Mouse (Mus musculus) heart, postnatal 14 days (tissue): ENCODE data around the gene 1700102P08Rik. TPM values are rescaled to one million over a fixed set of nuclear protein-coding genes. Genes with fewer than 3 reads are reported as not detected.

Source experiments
- DNase-seq, 2 experiments: peaks; one replicate each; pipeline ENCODE4 v3.0.0; 2021 to 2022
- intact Hi-C: fragments of 180-260 bp; cut with DNase I; formaldehyde crosslinking; loops from one replicate; pipeline ENCODE4 v1.15.1; 2025
- total RNA-seq, 2 experiments: library from RNA; stranded (reverse); gene quantifications; 2 replicates each; pipeline ENCODE4 v1.2.3; 2021

Gene 1700102P08Rik
- total RNA-seq, 2 experiments from 2014 or later = 0.67 to 0.90 TPM

- intact Hi-C loops = no loop called here
- no peak for DNase-seq
Observed at GRCm38 (mm10) chr9:108455747-108456571, 63.4 kb downstream of the 1700102P08Rik start.

GRCm38 (mm10) chr9:108456953-108457352, 64.3 kb downstream of the 1700102P08Rik start:
- no peak for DNase-seq
- intact Hi-C loops = no loop called here

GRCm38 (mm10) chr9:108459939-108460318, 67.3 kb downstream of the 1700102P08Rik start:
- no peak for DNase-seq
- intact Hi-C loops = loop anchor here (2.0 kb wide), 1 partner anchor 19 kb away; the partner anchor contains the start of gene Lamb2

Other genes with a start within 250 kb of the 1700102P08Rik start
- under 1 TPM; 0.05 to 0.07 TPM for gene Bsn, start 202.4 kb upstream of the 1700102P08Rik start, total RNA-seq
- 100 to 1,000 TPM; 362 to 379 TPM for gene Dag1, start 128.8 kb upstream of the 1700102P08Rik start, total RNA-seq
- 10 to 100 TPM; 18.4 to 19.8 TPM for gene Nicn1, start 102.4 kb upstream of the 1700102P08Rik start, total RNA-seq
- 1 to 10 TPM; 5.4 to 7.0 TPM for gene Amt, start 96.0 kb upstream of the 1700102P08Rik start, total RNA-seq
- 100 to 1,000 TPM; 250 to 262 TPM for gene Rhoa, start 86.7 kb upstream of the 1700102P08Rik start, total RNA-seq
- gene Tcta, start 86.6 kb upstream of the 1700102P08Rik start, total RNA-seq = 10 to 100 TPM; 25.4 to 25.5 TPM
- gene Gpx1, start 53.9 kb upstream of the 1700102P08Rik start, total RNA-seq = 100 to 1,000 TPM; 156 to 161 TPM
- 10 to 100 TPM; 76.5 to 83.6 TPM for gene Usp4, start 45.0 kb upstream of the 1700102P08Rik start, total RNA-seq
- not detected for gene Ccdc36, start 35.7 kb downstream of the 1700102P08Rik start, total RNA-seq
- gene BC048562, start 43.7 kb downstream of the 1700102P08Rik start, total RNA-seq = not detected
- gene Ccdc71, start 67.7 kb downstream of the 1700102P08Rik start, total RNA-seq = 10 to 100 TPM; 23.6 to 29.4 TPM
- gene Klhdc8b, start 68.8 kb downstream of the 1700102P08Rik start, total RNA-seq = 10 to 100 TPM; 15.0 to 15.2 TPM
- 100 to 1,000 TPM; 355 to 379 TPM for gene Lamb2, start 86.9 kb downstream of the 1700102P08Rik start, total RNA-seq
- gene Usp19, start 97.8 kb downstream of the 1700102P08Rik start, total RNA-seq = 100 to 1,000 TPM; 101 to 108 TPM
- gene Qars, start 114.9 kb downstream of the 1700102P08Rik start, total RNA-seq = 10 to 100 TPM; 75.9 to 81.0 TPM
- 10 to 100 TPM; 68.4 to 70.1 TPM for gene Qrich1, start 124.0 kb downstream of the 1700102P08Rik start, total RNA-seq
- 10 to 100 TPM; 47.0 to 54.5 TPM for gene Impdh2, start 167.5 kb downstream of the 1700102P08Rik start, total RNA-seq
- 10 to 100 TPM; 53.1 to 59.8 TPM for gene Ndufaf3, start 174.6 kb downstream of the 1700102P08Rik start, total RNA-seq
- 10 to 100 TPM; 18.7 to 21.4 TPM for gene Dalrd3, start 177.1 kb downstream of the 1700102P08Rik start, total RNA-seq
- 10 to 100 TPM; 21.2 to 23.9 TPM for gene Wdr6, start 185.9 kb downstream of the 1700102P08Rik start, total RNA-seq
- 10 to 100 TPM; 14.3 to 16.6 TPM for gene P4htm, start 204.9 kb downstream of the 1700102P08Rik start, total RNA-seq